Mouse (Mus musculus): ENCODE data around the gene Rexo4.

- TF ChIP-seq CTCF (IDR thresholded peaks at IDR 0.05; ENCODE audit: extremely low read depth, insufficient read depth, low read length) = no peak
- TF ChIP-seq POLR2A (IDR thresholded peaks at IDR 0.05; ENCODE audit: extremely low read depth, insufficient read depth, low read length) = no peak
Measured at GRCm38 (mm10) chr2:26912253-26912770, 51.9 kb downstream of the Rexo4 start.

Data from cortical plate, adult 2 months (tissue).